Mouse (Mus musculus) CH12.LX (cell line): ENCODE results near the gene Nfia.

Experiments
- CTCF ChIP-seq, 2 experiments: IDR thresholded peaks in 1 of 2; conservative IDR thresholded peaks in 1 of 2; 2 replicates each; pipeline ENCODE4 v1.5.1; 2011 to 2012; ENCODE audit warnings: low read depth in 2 of 2, low read length in 2 of 2, improper control_type of control experiment in 1 of 2, inconsistent platforms in 1 of 2, mild to moderate bottlenecking in 1 of 2, moderate library complexity in 1 of 2
- E2F4 ChIP-seq: IDR thresholded peaks from 2 replicates; pipeline ENCODE4 v1.6.1; 2011; ENCODE audit warnings: low read depth, low read length, improper control_type of control experiment; ENCODE audit not compliant: insufficient replicate concordance
- ELF1 ChIP-seq: IDR thresholded peaks from 2 replicates; pipeline ENCODE4 v1.6.1; 2014; ENCODE audit warnings: low read depth, mild to moderate bottlenecking, inconsistent platforms, low read length, improper control_type of control experiment
- GABPA ChIP-seq: IDR thresholded peaks from 2 replicates; pipeline ENCODE4 v1.6.1; 2012; ENCODE audit warnings: low read depth, low read length, improper control_type of control experiment, inconsistent platforms; ENCODE audit not compliant: insufficient replicate concordance
- HCFC1 ChIP-seq: IDR thresholded peaks from 2 replicates; pipeline ENCODE4 v1.6.1; 2012; ENCODE audit warnings: low read depth, mild to moderate bottlenecking, inconsistent platforms, low read length, improper control_type of control experiment
- JUN ChIP-seq: IDR thresholded peaks from 2 replicates; pipeline ENCODE4 v1.6.1; 2011; ENCODE audit warnings: low read depth, mild to moderate bottlenecking, low read length, improper control_type of control experiment, moderate library complexity; ENCODE audit not compliant: insufficient read depth
- KAT2A ChIP-seq: IDR thresholded peaks from 2 replicates; pipeline ENCODE4 v1.6.1; 2012; ENCODE audit warnings: low read length, improper control_type of control experiment, inconsistent platforms; ENCODE audit not compliant: insufficient replicate concordance
- MXI1 ChIP-seq: IDR thresholded peaks from 2 replicates; pipeline ENCODE4 v1.6.1; 2011; ENCODE audit warnings: mild to moderate bottlenecking, low read depth, low read length, improper control_type of control experiment
- POLR2A ChIP-seq: IDR thresholded peaks from 2 replicates; pipeline ENCODE4 v1.6.1; 2011; ENCODE audit warnings: low read depth, mild to moderate bottlenecking, improper control_type of control experiment, low read length
- SMC3 ChIP-seq: IDR thresholded peaks from 2 replicates; pipeline ENCODE4 v1.6.1; 2011; ENCODE audit warnings: low read depth, low read length, improper control_type of control experiment
- TCF12 ChIP-seq: IDR thresholded peaks from 2 replicates; pipeline ENCODE4 v1.6.1; 2014; ENCODE audit warnings: low read depth, mild to moderate bottlenecking, inconsistent platforms, low read length, improper control_type of control experiment
- UBTF ChIP-seq: IDR thresholded peaks from 2 replicates; pipeline ENCODE4 v1.6.1; 2012; ENCODE audit warnings: low read depth, mild to moderate bottlenecking, inconsistent platforms, low read length, improper control_type of control experiment, moderate library complexity
- USF1 ChIP-seq: IDR thresholded peaks from 2 replicates; pipeline ENCODE4 v1.6.1; 2014; ENCODE audit warnings: low read depth, mild to moderate bottlenecking, inconsistent platforms, low read length, improper control_type of control experiment
- ZC3H11A ChIP-seq: IDR thresholded peaks from 2 replicates; pipeline ENCODE4 v1.6.1; 2012; ENCODE audit warnings: low read depth, mild to moderate bottlenecking, inconsistent platforms, low read length, improper control_type of control experiment

GRCm38 (mm10) chr4:98032332-98032731 lies 259.8 kb downstream of the Nfia start:
- no peak for TF ChIP-seq MXI1
- TF ChIP-seq CTCF (conservative IDR thresholded peaks at IDR 0.05 in 1 of 2, IDR thresholded peaks at IDR 0.05 in 1 of 2; ENCODE audit: low read depth in 2 of 2, low read length in 2 of 2), result no peak
- no peak for TF ChIP-seq SMC3
- no peak for TF ChIP-seq USF1
- TF ChIP-seq HCFC1, result no peak
- no peak for TF ChIP-seq TCF12
- TF ChIP-seq UBTF, result no peak
- TF ChIP-seq JUN, result no peak
- TF ChIP-seq ZC3H11A, result no peak
- TF ChIP-seq GABPA, result no peak
- no peak for TF ChIP-seq POLR2A
- no peak for TF ChIP-seq KAT2A
- no peak for TF ChIP-seq E2F4
- no peak for TF ChIP-seq ELF1
